Mouse (Mus musculus) C2C12 (cell line): Measurements from ENCODE around the gene Cntnap5a.

ENCODE experiments used
- CTCF ChIP-seq: IDR thresholded peaks from one replicate; pipeline ENCODE4 v1.5.1; 2011; ENCODE audit not compliant: control insufficient read depth, insufficient read depth, insufficient read length
- MAX ChIP-seq: IDR thresholded peaks from one replicate; pipeline ENCODE4 v1.6.1; 2011; ENCODE audit warnings: mild to moderate bottlenecking, control low read depth
- MYOD1 ChIP-seq: IDR thresholded peaks from one replicate; pipeline ENCODE4 v1.6.1; 2011; ENCODE audit warnings: low read depth; ENCODE audit not compliant: control insufficient read depth, insufficient read length
- MYOG ChIP-seq: IDR thresholded peaks from one replicate; pipeline ENCODE4 v1.6.1; 2011; ENCODE audit not compliant: control insufficient read depth, insufficient read length; ENCODE audit errors: extremely low read depth
- USF1 ChIP-seq: IDR thresholded peaks from one replicate; pipeline ENCODE4 v1.6.1; 2011; ENCODE audit warnings: low read depth, mild to moderate bottlenecking, control low read depth, moderate library complexity

DNA sequence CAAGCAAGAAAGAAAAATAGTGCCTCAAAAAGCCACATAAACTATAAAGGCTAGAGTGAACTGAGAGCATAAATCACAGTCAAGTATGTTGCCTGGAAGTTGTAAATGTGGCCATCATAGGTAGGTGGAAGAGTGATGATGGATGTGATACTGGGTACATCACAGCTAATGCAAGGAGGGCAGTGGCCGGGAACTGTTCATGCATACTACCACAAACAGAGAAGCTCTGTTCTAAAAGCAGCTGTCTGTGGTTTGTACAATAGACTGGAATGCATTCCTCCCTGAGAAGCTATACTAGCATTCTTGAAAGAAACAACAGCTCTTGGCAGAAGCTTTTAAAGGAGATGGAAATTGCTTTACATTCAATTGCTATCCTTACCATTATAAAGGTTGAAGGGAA, 599.4 kb downstream of the Cntnap5a start:
- TF ChIP-seq USF1, result no peak
- TF ChIP-seq CTCF, result no peak
- no peak for TF ChIP-seq MYOG
- TF ChIP-seq MYOD1, result peak; percentile 26
- no peak for TF ChIP-seq MAX
